8 mouse cellular contexts compared by ENCODE assay signal in genomic region chr4:153975292-153975662, GRCm38 (mm10). TPM values are rescaled to one million over a fixed set of nuclear protein-coding genes. Genes with fewer than 3 reads are reported as not detected.
DNase-seq lines count a peak whose midpoint lies in the region; ATAC-seq and TF ChIP-seq lines count a peak whose summit lies in the region.

No protein-coding gene starts in this region.

- peaks cover 8% of the 10 kb centered on the region for H3K4me1 ChIP-seq in neural tube, embryonic 11.5 days (ENCODE audit: control insufficient read depth, insufficient read depth, low read length)
- H3K4me1 ChIP-seq in embryonic fibroblast, embryonic 13.5 days (ENCODE audit: control insufficient read depth, insufficient read depth, low read length): no peaks in the 10 kb centered on the region
- H3K4me1 ChIP-seq in limb, embryonic 10.5 days: peaks cover 27% of the 10 kb centered on the region

- DNase-seq in neural tube, embryonic 11.5 days (ENCODE audit: low spot score): no peak
- DNase-seq in neural tube, embryonic 10.5 days (ENCODE audit: extremely low spot score, low spot score): no peak
- DNase-seq in limb, embryonic 10.5 days (ENCODE audit: low spot score): no peak
- no peak for DNase-seq in thymus, postnatal 10 days (ENCODE audit: low spot score in 2 of 2)
- DNase-seq in adipocyte (ENCODE audit: low spot score): no peak
- no peak for DNase-seq in cerebellum, postnatal 4 days (ENCODE audit: low spot score in 2 of 2)

- peak overlapping the region; percentile 94 for H3K4me2 ChIP-seq in neural tube, embryonic 11.5 days (ENCODE audit: low read depth)
- H3K4me2 ChIP-seq in myocyte (ENCODE audit: low read depth): peak overlapping the region; percentile 82

- no peaks in the 10 kb centered on the region for H3K9me3 ChIP-seq in neural tube, embryonic 11.5 days (ENCODE audit: control insufficient read depth, low read length)
- no peaks in the 10 kb centered on the region for H3K9me3 ChIP-seq in limb, embryonic 10.5 days (replicated peaks)

- H3K27ac ChIP-seq in neural tube, embryonic 11.5 days (ENCODE audit: low read depth, low read length): peak overlapping the region; percentile 72; the same call in 1 of the 2 replicates
- no peak overlapping the region for H3K27ac ChIP-seq in embryonic fibroblast, embryonic 13.5 days (ENCODE audit: insufficient read depth, low read length)
- peak overlapping the region; percentile 87 for H3K27ac ChIP-seq in limb, embryonic 10.5 days

- no peaks in the 10 kb centered on the region for H3K27me3 ChIP-seq in neural tube, embryonic 11.5 days (ENCODE audit: control insufficient read depth, insufficient read depth, low read length)
- no peaks in the 10 kb centered on the region for H3K27me3 ChIP-seq in limb, embryonic 10.5 days (ENCODE audit: low read depth, poor library complexity, severe bottlenecking)
- no peaks in the 10 kb centered on the region for H3K27me3 ChIP-seq in myocyte (ENCODE audit: control insufficient read depth, insufficient read depth, insufficient read length)

- peak overlapping the region; percentile 28 for H3ac ChIP-seq in myocyte (ENCODE audit: control insufficient read depth, insufficient read length)

- 1% methylated on average over 33 of the region's 33 CpGs for whole genome bisulfite sequencing in neural tube, embryonic 11.5 days
- 2% methylated on average over 33 of the region's 33 CpGs for WGBS in limb, embryonic 10.5 days

- H3K9ac ChIP-seq in neural tube, embryonic 11.5 days (ENCODE audit: low read length): peak overlapping the region; percentile 92

- H3K4me3 ChIP-seq in neural tube, embryonic 11.5 days (ENCODE audit: low read depth, low read length): peak overlapping the region; percentile 91
- H3K4me3 ChIP-seq in embryonic fibroblast, embryonic 13.5 days (ENCODE audit: insufficient read depth, low read length): peak overlapping the region; percentile 80
- H3K4me3 ChIP-seq in limb, embryonic 10.5 days: peak overlapping the region; percentile 85
- peak overlapping the region; percentile 87 for H3K4me3 ChIP-seq in myocyte

- no peak for TF ChIP-seq POLR2A in embryonic fibroblast, embryonic 13.5 days (IDR thresholded peaks at IDR 0.05; ENCODE audit: low read depth, low read length)
- TF ChIP-seq POLR2A in myocyte (IDR thresholded peaks at IDR 0.05; ENCODE audit: insufficient read length, low read depth): no peak

- H3K79me2 ChIP-seq in myocyte (ENCODE audit: control insufficient read depth, insufficient read depth): peaks cover 26% of the 10 kb centered on the region

- no peak for TF ChIP-seq CTCF in embryonic fibroblast, embryonic 13.5 days (IDR thresholded peaks at IDR 0.05; ENCODE audit: borderline replicate concordance, insufficient read depth, low read length)

- 0 out of 2 replicates have a peak, but pooled peaks cover 2% of the 10 kb centered on the region for H3K36me3 ChIP-seq in neural tube, embryonic 11.5 days (ENCODE audit: control insufficient read depth, insufficient read depth, low read length)
- H3K36me3 ChIP-seq in limb, embryonic 10.5 days: peaks cover 38% of the 10 kb centered on the region
- peaks cover 6% of the 10 kb centered on the region for H3K36me3 ChIP-seq in myocyte (ENCODE audit: control insufficient read depth, insufficient read depth)

- peak; percentile 75 for ATAC-seq in neural tube, embryonic 11.5 days (ENCODE audit: insufficient read depth, low FRiP score, low TSS enrichment)

TF ChIP-seq in myocyte, 11 proteins besides CTCF, POLR2A, EP300 and RAD21:
- TF ChIP-seq MYOD1 (IDR thresholded peaks at IDR 0.05; ENCODE audit: control insufficient read depth in 1 of 3, insufficient read length in 2 of 3, low read depth in 2 of 3): no peak
- no peak for TF ChIP-seq SRF (IDR thresholded peaks at IDR 0.05; ENCODE audit: control insufficient read depth, insufficient read length, low read depth)
- no peak for TF ChIP-seq TCF3 (IDR thresholded peaks at IDR 0.05; ENCODE audit: insufficient read length, low read depth)
- no peak for TF ChIP-seq REST (IDR thresholded peaks at IDR 0.05; ENCODE audit: insufficient read depth, insufficient read length)
- TF ChIP-seq TCF12 (IDR thresholded peaks at IDR 0.05; ENCODE audit: insufficient read depth, poor library complexity, severe bottlenecking): no peak
- TF ChIP-seq E2F4 (IDR thresholded peaks at IDR 0.05; ENCODE audit: insufficient read depth): no peak
- no peak for TF ChIP-seq CEBPB (IDR thresholded peaks at IDR 0.05; ENCODE audit: insufficient read depth, poor library complexity, severe bottlenecking)
- no peak for TF ChIP-seq MYOG (IDR thresholded peaks at IDR 0.05; ENCODE audit: control insufficient read depth in 1 of 3, insufficient read depth in 1 of 3, insufficient read length in 2 of 3, low read depth in 2 of 3)
- TF ChIP-seq USF1 (IDR thresholded peaks at IDR 0.05; ENCODE audit: low read depth): no peak
- no peak for TF ChIP-seq MAX (IDR thresholded peaks at IDR 0.05; ENCODE audit: low read depth)
TF ChIP-seq in myocyte: peak in this region for 0.

RNA-seq across cellular contexts. Expression of gene Cep104, which starts 0.3 kb away (rescaled TPM):
- polyA plus RNA-seq in neural tube, embryonic 11.5 days (2014; fragmentation: Nextera tagmentation; extraction: Ambion mirVana): 22.3 and 22.9 TPM in 2 replicates
- 11.4 and 16.0 TPM in 2 replicates for polyA plus RNA-seq in embryonic fibroblast, embryonic 13.5 days (2011; ENCODE audit: insufficient read length, low read depth, missing spikeins)
- 21.0 and 22.3 TPM in 2 replicates for polyA plus RNA-seq in limb, embryonic 10.5 days (2016; fragmentation: Nextera tagmentation; extraction: Ambion mirVana)
- 21.7 TPM for polyA plus RNA-seq in myocyte (2012; fragmentation: generic; extraction: Trizol)

RNA-seq across cellular contexts. Expression of gene Dffb, which starts 0.4 kb away (rescaled TPM):
- polyA plus RNA-seq in neural tube, embryonic 11.5 days (2014; fragmentation: Nextera tagmentation; extraction: Ambion mirVana): 10.2 and 11.7 TPM in 2 replicates
- 6.1 and 7.7 TPM in 2 replicates for polyA plus RNA-seq in embryonic fibroblast, embryonic 13.5 days (2011; ENCODE audit: insufficient read length, low read depth, missing spikeins)
- polyA plus RNA-seq in limb, embryonic 10.5 days (2016; fragmentation: Nextera tagmentation; extraction: Ambion mirVana): 14.8 TPM in 2 replicates
- polyA plus RNA-seq in myocyte (2012; fragmentation: generic; extraction: Trizol): 2.5 TPM

RNA-seq across cellular contexts. Expression of gene A430005L14Rik, which starts 18.2 kb away (rescaled TPM):
- 100 and 104 TPM in 2 replicates for polyA plus RNA-seq in neural tube, embryonic 11.5 days (2014; fragmentation: Nextera tagmentation; extraction: Ambion mirVana)
- polyA plus RNA-seq in embryonic fibroblast, embryonic 13.5 days (2011; ENCODE audit: insufficient read length, low read depth, missing spikeins): 14.2 and 18.5 TPM in 2 replicates
- 147 and 162 TPM in 2 replicates for polyA plus RNA-seq in limb, embryonic 10.5 days (2016; fragmentation: Nextera tagmentation; extraction: Ambion mirVana)
- polyA plus RNA-seq in myocyte (2012; fragmentation: generic; extraction: Trizol): 29.2 TPM

RNA-seq across cellular contexts. Expression of gene Lrrc47, which starts 36.3 kb away (rescaled TPM):
- 15.2 and 18.6 TPM in 2 replicates for polyA plus RNA-seq in neural tube, embryonic 11.5 days (2014; fragmentation: Nextera tagmentation; extraction: Ambion mirVana)
- 40.4 and 41.8 TPM in 2 replicates for polyA plus RNA-seq in embryonic fibroblast, embryonic 13.5 days (2011; ENCODE audit: insufficient read length, low read depth, missing spikeins)
- polyA plus RNA-seq in limb, embryonic 10.5 days (2016; fragmentation: Nextera tagmentation; extraction: Ambion mirVana): 28.3 and 32.2 TPM in 2 replicates
- 42.5 TPM for polyA plus RNA-seq in myocyte (2012; fragmentation: generic; extraction: Trizol)

RNA-seq across cellular contexts. Expression of gene Smim1, which starts 50.8 kb away (rescaled TPM):
- polyA plus RNA-seq in neural tube, embryonic 11.5 days (2014; fragmentation: Nextera tagmentation; extraction: Ambion mirVana): 8.5 and 10.5 TPM in 2 replicates
- 26.4 and 28.7 TPM in 2 replicates for polyA plus RNA-seq in embryonic fibroblast, embryonic 13.5 days (2011; ENCODE audit: insufficient read length, low read depth, missing spikeins)
- polyA plus RNA-seq in limb, embryonic 10.5 days (2016; fragmentation: Nextera tagmentation; extraction: Ambion mirVana): 12.7 and 27.4 TPM in 2 replicates
- polyA plus RNA-seq in myocyte (2012; fragmentation: generic; extraction: Trizol): 9.5 TPM
